Mouse (Mus musculus): ENCODE results near the gene Vamp3. TPM values are rescaled to one million over a fixed set of nuclear protein-coding genes. Genes with fewer than 3 reads are reported as not detected.
"Not testable (repeated sequence)": the region's sequence is repeated elsewhere in the genome, so short reads cannot be mapped to it uniquely, and the experiment has no call there.

Gene Vamp3
- polyA plus RNA-seq, 1 experiment from 2014 or later, result 120 TPM

DNA sequence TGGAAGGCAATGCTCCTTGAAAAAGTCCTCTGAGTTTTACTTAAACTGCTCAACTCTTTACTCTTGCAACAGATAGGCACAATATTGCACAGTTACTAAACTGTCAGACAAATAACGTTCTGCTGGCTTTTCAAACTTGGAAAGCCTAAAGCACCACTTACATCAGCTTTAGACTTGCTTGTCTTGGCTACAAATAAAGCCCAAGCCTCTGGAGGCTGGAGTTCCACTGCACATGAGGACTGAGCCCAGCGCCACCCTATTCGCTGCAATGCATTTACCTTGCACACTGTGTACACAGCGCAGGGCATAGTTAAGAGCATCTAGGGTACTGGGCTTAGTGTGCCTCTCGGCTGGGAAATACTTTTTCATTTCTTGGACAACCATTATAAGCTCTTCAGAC, 14.5 kb downstream of the Vamp3 start:
- no peaks in the 10 kb centered on the region; the same call in 1 of the 2 replicates for H3K36me3 ChIP-seq
- peak overlapping the region; percentile 58 for H3K4me3 ChIP-seq (replicated peaks)
- WGBS, result 46% methylated on average over 5 of the region's 5 CpGs
- H3K9me3 ChIP-seq, result no peaks in the 10 kb centered on the region
- H3K9ac ChIP-seq, result no peak overlapping the region
- no peak overlapping the region for H3K27ac ChIP-seq
- no peak for ATAC-seq
- peak overlapping the region; percentile 100 for H3K4me2 ChIP-seq (replicated peaks)
- peaks cover 10% of the 10 kb centered on the region; the same call in 1 of the 2 replicates for H3K4me1 ChIP-seq (replicated peaks)
- H3K27me3 ChIP-seq (replicated peaks), result no peaks in the 10 kb centered on the region

DNA sequence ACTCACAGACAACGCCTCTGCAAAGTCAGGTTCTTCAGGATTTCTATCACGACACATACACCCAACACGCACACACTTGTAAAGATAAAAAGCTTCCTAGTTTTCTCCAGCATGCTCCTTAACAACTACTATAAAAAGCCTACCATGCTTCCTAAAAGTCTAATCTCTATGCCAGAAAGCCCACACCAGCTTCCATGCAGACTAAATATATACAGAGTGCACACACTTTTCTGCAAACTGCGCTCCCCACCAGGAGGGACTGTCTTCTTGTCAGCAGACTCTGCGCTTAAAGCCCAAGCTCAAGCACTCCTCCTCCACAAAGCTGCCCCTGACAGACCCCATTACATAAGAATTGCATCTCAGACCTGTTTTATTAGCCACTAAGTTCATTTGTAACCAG, 16.3 kb downstream of the Vamp3 start:
- H3K9ac ChIP-seq, result no peak overlapping the region
- 78% methylated on average over 5 of the region's 5 CpGs for WGBS
- no peaks in the 10 kb centered on the region for H3K36me3 ChIP-seq
- H3K4me2 ChIP-seq (replicated peaks), result no peak overlapping the region
- peaks cover 10% of the 10 kb centered on the region; the same call in 1 of the 2 replicates for H3K4me1 ChIP-seq (replicated peaks)
- no peaks in the 10 kb centered on the region for H3K27me3 ChIP-seq (replicated peaks)
- no peak for ATAC-seq
- H3K9me3 ChIP-seq, result no peaks in the 10 kb centered on the region
- H3K4me3 ChIP-seq (replicated peaks), result no peak overlapping the region
- H3K27ac ChIP-seq, result no peak overlapping the region

DNA sequence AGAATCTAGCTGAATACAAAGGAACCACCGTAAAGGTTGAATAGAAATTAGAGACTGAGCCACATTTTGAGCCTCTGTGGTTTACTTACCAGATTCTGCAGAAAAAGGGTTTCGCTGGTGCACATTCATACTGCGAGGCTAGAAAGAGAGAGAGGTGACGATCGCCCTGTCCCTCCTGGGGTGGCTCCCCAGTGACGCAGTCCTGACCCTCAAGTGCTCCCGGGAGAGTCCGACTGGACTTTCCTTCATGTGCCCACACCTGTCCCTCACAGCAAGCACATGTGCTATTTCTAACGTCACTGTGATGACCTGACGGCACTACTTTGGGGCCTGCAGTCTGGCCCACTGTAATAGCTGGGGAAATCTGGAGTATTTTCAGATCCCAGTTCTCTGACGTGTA, 20.0 kb downstream of the Vamp3 start:
- H3K4me1 ChIP-seq (replicated peaks), result no peaks in the 10 kb centered on the region
- no peak overlapping the region for H3K4me2 ChIP-seq (replicated peaks)
- H3K4me3 ChIP-seq (replicated peaks), result no peak overlapping the region
- H3K27me3 ChIP-seq (replicated peaks), result no peaks in the 10 kb centered on the region
- no peak for ATAC-seq
- 93% methylated on average over 11 of the region's 11 CpGs for WGBS
- H3K9me3 ChIP-seq, result no peaks in the 10 kb centered on the region
- no peak overlapping the region for H3K27ac ChIP-seq
- no peak overlapping the region for H3K9ac ChIP-seq
- no peaks in the 10 kb centered on the region for H3K36me3 ChIP-seq

DNA sequence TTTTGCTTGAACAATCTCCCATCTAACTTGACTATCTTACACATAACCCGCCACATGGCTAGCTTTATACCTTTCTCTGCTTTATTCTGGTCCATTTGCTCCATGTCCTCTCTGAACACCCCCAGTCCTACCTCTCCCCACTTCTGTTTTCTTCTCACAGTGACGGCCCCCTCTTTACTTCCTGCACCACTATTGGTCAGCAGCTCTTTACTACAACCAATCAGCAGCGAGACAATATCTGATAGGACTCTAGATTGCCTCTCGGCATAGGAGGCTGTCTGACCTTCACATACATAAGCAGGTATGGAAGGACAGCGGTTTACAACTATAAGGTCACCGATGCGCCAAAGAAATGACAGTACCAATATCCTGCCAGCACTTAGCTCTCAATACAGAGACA, 21.2 kb downstream of the Vamp3 start:
- 91% methylated on average over 7 of the region's 7 CpGs for WGBS
- Histone ChIP-seq H3K9ac (no peak overlapping the region), H3K9me3 (no peaks in the 10 kb centered on the region), H3K4me3 (replicated peaks) (no peak overlapping the region), H3K27ac (no peak overlapping the region), H3K27me3 (replicated peaks) (no peaks in the 10 kb centered on the region), H3K36me3 (no peaks in the 10 kb centered on the region), H3K4me2 (replicated peaks) (no peak overlapping the region), H3K4me1 (replicated peaks) (no peaks in the 10 kb centered on the region)
- ATAC-seq, result no peak

DNA sequence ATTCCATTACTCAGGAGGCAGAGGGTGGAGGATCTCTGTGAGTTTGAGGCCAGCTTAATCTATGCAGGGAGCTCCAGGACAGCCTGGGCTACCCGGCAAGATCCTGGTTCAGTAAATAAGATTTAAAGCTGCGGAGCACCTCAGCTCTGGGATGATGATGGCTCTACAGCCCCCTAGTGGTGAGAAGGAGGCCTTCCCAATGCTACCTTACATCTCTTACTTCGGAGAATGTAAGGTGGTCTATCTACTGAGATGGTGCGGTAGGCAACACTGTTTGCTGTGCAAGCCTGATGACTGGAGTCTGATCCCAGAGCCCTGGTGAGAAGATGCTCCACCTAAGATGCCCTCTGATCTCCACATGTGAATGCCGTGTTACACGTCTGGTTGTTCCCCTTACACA, 30.8 kb downstream of the Vamp3 start:
- Histone ChIP-seq H3K4me1 (replicated peaks) (no peaks in the 10 kb centered on the region), H3K4me2 (replicated peaks) (no peak overlapping the region), H3K9me3 (no peaks in the 10 kb centered on the region), H3K9ac (no peak overlapping the region), H3K36me3 (no peaks in the 10 kb centered on the region), H3K27me3 (replicated peaks) (no peaks in the 10 kb centered on the region), H3K27ac (no peak overlapping the region), H3K4me3 (replicated peaks) (no peak overlapping the region)
- 48% methylated on average over 6 of the region's 6 CpGs for WGBS
- ATAC-seq, result 0 out of 2 replicates have a peak, but pooled peaks have one; percentile 39

DNA sequence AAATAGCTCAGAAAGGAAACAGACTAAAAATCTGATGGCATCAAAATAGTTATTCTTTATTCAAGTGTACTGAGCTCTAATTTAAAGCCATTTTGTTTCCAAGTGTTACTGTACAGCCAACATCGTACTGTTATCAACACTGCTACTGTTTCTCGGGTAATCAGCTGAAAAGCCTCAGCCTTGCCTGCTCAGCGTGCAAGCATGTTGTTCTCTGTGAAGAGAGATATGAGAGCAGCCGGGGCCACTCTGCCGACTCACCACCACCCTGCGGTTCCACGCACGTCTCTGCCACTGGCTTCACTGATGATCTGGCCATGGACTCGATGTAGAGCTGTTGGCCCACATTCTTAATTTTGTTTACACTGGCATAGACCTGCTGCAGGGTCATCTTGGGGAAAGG, 33.6 kb downstream of the Vamp3 start:
- Histone ChIP-seq H3K27me3 (replicated peaks) (no peaks in the 10 kb centered on the region), H3K4me2 (replicated peaks) (no peak overlapping the region), H3K36me3 (no peaks in the 10 kb centered on the region), H3K4me3 (replicated peaks) (no peak overlapping the region), H3K9me3 (no peaks in the 10 kb centered on the region), H3K27ac (no peak overlapping the region), H3K4me1 (replicated peaks) (no peaks in the 10 kb centered on the region), H3K9ac (no peak overlapping the region)
- ATAC-seq, result no peak
- WGBS, result 82% methylated on average over 9 of the region's 9 CpGs

DNA sequence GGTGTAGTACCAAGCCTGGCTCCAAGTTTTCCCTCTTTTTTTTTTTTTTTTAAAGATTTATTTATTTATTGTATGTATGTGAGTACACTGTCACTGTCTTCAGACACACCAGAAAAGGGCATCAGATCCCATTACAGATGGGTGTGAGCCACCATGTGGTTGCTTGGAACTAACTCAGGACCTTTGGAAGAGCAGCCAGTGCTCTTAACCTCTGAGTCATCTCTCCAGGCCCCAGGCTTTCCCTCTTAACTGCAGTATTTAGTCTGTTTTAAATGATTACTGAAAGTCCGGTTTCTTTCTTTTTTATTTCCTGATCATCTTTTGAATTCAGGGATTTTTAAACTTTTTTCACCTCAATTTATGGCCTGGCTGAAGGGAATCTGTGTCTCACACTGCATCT, 40.4 kb downstream of the Vamp3 start:
- not testable (repeated sequence) for H3K4me3 ChIP-seq (replicated peaks); H3K4me2 ChIP-seq (replicated peaks); H3K27me3 ChIP-seq (replicated peaks); H3K27ac ChIP-seq; H3K9ac ChIP-seq; ATAC-seq; H3K36me3 ChIP-seq; H3K4me1 ChIP-seq (replicated peaks); H3K9me3 ChIP-seq
- 82% methylated on average over 1 of the region's 1 CpGs for WGBS

DNA sequence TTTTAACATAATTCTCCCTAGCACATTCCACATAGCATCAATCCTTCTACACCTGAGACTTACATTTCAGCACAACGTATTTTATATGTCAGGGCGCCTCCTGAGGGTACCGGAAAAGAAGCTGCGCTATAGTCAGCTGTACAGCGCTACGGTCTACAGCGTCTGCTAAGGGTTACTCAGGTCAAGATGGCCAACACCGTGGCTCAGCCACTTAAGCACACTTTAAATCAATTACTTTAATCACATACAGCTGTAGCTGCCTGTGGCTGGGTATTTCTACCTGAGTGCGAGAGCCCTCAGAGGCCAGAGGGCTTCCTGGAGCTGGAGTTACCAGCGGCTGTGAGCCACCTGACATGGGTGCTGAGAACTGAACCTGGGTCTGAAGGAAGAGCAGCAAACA, 41.8 kb downstream of the Vamp3 start:
- ATAC-seq, result no peak
- Histone ChIP-seq H3K4me1 (replicated peaks) (no peaks in the 10 kb centered on the region), H3K9me3 (no peaks in the 10 kb centered on the region), H3K4me2 (replicated peaks) (no peak overlapping the region), H3K9ac (no peak overlapping the region), H3K27ac (no peak overlapping the region), H3K4me3 (replicated peaks) (no peak overlapping the region), H3K27me3 (replicated peaks) (no peaks in the 10 kb centered on the region), H3K36me3 (peaks cover 3% of the 10 kb centered on the region; the same call in 1 of the 2 replicates)
- 83% methylated on average over 10 of the region's 10 CpGs for WGBS

DNA sequence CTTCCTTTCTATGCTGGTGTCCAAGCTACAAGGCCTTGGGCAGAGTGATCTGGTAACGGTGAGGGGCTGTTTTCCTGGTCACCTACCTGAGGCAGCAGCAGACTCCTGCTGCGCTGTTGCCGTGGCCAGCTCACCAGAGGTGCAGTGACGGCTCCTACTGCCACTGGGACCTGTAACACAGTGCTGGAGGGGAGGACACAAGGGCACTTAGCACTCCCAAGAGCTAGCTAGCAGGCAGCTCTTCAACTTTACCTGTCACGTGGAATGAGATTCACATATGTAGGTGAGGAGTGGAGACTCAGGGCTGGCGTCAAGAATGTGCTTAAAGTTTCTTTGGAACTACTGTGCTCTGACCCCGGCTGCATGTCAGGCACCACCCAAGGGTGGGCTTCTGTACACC, 47.4 kb downstream of the Vamp3 start:
- Histone ChIP-seq H3K4me1 (replicated peaks) (no peaks in the 10 kb centered on the region), H3K9me3 (no peaks in the 10 kb centered on the region), H3K9ac (no peak overlapping the region), H3K4me2 (replicated peaks) (no peak overlapping the region), H3K27me3 (replicated peaks) (no peaks in the 10 kb centered on the region), H3K27ac (no peak overlapping the region), H3K36me3 (no peaks in the 10 kb centered on the region), H3K4me3 (replicated peaks) (no peak overlapping the region)
- WGBS, result 87% methylated on average over 7 of the region's 7 CpGs
- ATAC-seq, result no peak

DNA sequence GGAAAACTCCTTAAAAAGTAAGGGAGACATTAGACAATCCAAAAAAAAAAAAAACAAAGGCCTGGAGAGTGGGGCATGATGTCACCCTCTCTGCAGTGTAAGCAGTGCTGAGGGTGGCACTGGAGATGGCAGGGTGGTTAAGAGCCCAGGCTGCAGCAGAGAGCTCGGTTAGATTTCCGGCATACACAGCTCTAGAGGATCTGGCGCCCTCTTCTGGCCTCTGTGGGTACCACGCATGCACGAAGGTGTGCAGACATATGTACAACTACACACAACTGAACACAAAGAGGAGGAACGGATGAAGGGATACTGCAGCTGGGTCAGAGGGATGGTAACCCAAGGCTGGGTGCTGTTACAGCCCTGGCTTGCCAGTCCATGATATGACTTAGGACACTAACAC, 50.8 kb downstream of the Vamp3 start:
- WGBS, result 58% methylated on average over 6 of the region's 6 CpGs

DNA sequence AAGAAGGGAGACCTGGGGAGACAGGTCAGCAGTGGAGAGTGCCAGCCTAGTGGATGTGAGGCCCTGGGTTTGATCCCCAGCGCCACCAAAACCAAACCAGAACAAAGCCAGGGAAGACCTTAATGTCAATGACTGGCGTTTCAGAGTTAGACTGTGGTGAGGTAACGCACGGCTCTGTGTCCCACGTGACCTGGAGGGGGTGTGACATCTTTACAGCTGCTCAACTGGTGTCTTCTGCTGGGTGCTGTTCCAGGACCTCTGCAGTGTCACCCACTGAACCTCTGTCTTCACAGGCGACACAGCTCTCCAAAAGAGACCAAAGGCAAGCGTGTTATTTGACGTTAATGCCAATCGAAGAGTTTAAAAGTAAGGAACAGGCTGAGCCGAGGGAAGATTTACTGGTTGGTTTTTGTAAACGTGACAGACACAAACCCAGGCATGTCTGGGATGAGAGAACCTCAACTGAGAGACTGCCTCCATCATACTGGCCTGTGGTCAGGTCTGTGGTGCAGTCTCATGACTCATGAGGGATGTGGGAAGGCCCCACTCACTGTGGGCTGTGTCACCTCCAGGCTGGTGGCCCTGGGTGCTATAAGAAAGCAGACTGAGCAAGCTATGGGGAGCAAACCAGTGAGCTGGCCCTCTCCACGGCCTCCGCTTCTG, 52.0 kb downstream of the Vamp3 start:
- H3K4me1 ChIP-seq (replicated peaks), result no peaks in the 10 kb centered on the region
- ATAC-seq, result no peak

More for the DNA sequence above, 50.8 kb downstream of the Vamp3 start:
- ATAC-seq, result no peak
- no peaks in the 10 kb centered on the region for H3K4me1 ChIP-seq (replicated peaks)
- H3K36me3 ChIP-seq, result no peaks in the 10 kb centered on the region
- H3K27ac ChIP-seq, result no peak overlapping the region
- no peak overlapping the region for H3K4me2 ChIP-seq (replicated peaks)
- H3K4me3 ChIP-seq (replicated peaks), result no peak overlapping the region
- no peaks in the 10 kb centered on the region for H3K27me3 ChIP-seq (replicated peaks)
- no peaks in the 10 kb centered on the region for H3K9me3 ChIP-seq
- no peak overlapping the region for H3K9ac ChIP-seq

DNA sequence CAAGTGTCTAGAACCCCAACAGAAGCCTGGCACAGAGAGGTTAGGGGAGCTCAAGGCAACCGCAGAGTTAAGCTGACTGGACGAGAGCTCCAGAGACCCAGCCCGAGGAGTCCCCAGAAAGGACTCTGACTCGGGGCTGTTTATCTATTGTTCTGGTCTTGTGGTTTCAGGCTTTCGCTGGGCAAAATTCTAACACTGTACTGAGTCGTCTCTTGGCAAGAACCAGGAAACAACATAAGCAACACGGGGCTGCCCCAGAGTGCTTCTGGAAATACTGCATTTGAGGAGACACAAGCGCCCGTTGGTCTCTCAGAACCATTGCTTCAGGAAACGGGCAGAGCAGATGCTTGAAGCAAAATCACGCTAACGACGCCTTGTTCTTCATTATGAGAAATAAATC, 56.4 kb downstream of the Vamp3 start:
- Histone ChIP-seq H3K36me3 (no peaks in the 10 kb centered on the region), H3K9me3 (no peaks in the 10 kb centered on the region), H3K4me3 (replicated peaks) (no peak overlapping the region), H3K27me3 (replicated peaks) (no peaks in the 10 kb centered on the region), H3K4me2 (replicated peaks) (no peak overlapping the region), H3K9ac (no peak overlapping the region), H3K27ac (no peak overlapping the region), H3K4me1 (replicated peaks) (no peaks in the 10 kb centered on the region)
- 49% methylated on average over 13 of the region's 13 CpGs for WGBS
- 0 out of 2 replicates have a peak, but pooled peaks have one; percentile 3 for ATAC-seq

More for the DNA sequence above, 52.0 kb downstream of the Vamp3 start:
- no peaks in the 10 kb centered on the region for H3K9me3 ChIP-seq
- H3K27me3 ChIP-seq (replicated peaks), result no peaks in the 10 kb centered on the region
- no peak overlapping the region for H3K4me2 ChIP-seq (replicated peaks)
- H3K36me3 ChIP-seq, result no peaks in the 10 kb centered on the region
- H3K27ac ChIP-seq, result no peak overlapping the region
- 89% methylated on average over 13 of the region's 13 CpGs for WGBS
- no peak overlapping the region for H3K4me3 ChIP-seq (replicated peaks)
- no peak overlapping the region for H3K9ac ChIP-seq

DNA sequence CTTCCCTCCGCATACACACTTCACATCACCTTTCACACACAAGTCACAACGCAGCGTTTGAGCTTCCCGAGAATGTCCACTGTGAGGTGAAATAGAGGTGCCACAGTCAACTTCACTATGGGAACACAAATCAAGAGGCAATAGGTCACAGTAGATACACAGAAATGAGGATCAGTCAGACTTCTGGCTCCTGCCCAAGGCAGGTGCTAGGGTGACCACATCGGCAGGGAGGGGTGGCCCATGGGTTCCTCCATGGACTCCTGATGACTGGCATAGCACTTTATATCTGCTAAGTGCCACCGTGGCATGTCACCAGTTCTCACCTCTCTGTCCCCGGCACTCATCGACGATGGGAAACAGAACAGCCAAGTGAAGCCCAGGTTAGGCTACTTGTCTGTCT, 59.1 kb downstream of the Vamp3 start:
- WGBS, result 92% methylated on average over 9 of the region's 9 CpGs
- no peaks in the 10 kb centered on the region for H3K4me1 ChIP-seq (replicated peaks)
- H3K4me2 ChIP-seq (replicated peaks), result no peak overlapping the region
- H3K4me3 ChIP-seq (replicated peaks), result no peak overlapping the region
- no peaks in the 10 kb centered on the region for H3K27me3 ChIP-seq (replicated peaks)
- H3K36me3 ChIP-seq, result no peaks in the 10 kb centered on the region
- no peaks in the 10 kb centered on the region for H3K9me3 ChIP-seq
- ATAC-seq, result no peak
- no peak overlapping the region for H3K9ac ChIP-seq
- no peak overlapping the region for H3K27ac ChIP-seq

All from intestine, embryonic 15.5 days (tissue).